Mouse (Mus musculus): ENCODE data around the gene Sbk2.

DNA sequence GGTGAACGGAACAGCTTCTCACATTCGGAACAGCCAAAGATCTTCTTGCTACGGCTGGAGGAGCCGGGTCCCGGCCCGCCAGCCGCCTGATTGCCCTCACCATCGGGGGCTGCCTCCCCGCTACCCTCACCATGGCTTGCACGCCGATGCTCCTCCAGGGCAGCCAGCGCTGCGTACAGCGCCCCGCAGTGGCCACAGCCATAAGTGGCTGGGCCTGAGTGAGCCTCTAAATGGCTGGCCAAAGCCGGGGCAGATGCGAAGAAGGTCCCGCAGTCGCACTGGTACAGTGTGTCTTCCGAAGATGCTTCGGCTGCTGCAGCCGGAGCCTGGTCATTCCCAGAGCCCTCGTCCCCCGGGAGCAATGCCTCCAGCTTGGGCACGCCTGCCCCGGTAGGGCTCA lies 44.0 kb upstream of the Sbk2 start:
- no peak for TF ChIP-seq CTCF (IDR thresholded peaks at IDR 0.05; ENCODE audit: control insufficient read depth, insufficient read depth, insufficient read length)
- no peak for TF ChIP-seq MAX (IDR thresholded peaks at IDR 0.05)
- TF ChIP-seq MYOD1 (IDR thresholded peaks at IDR 0.05; ENCODE audit: control insufficient read depth, insufficient read length, low read depth) = no peak
- TF ChIP-seq MYOG (IDR thresholded peaks at IDR 0.05; ENCODE audit: control insufficient read depth, extremely low read depth, insufficient read length) = no peak
- no peak for TF ChIP-seq USF1 (IDR thresholded peaks at IDR 0.05; ENCODE audit: low read depth)
- no peak for TF ChIP-seq FOSL1 (IDR thresholded peaks at IDR 0.05; ENCODE audit: insufficient read depth, low read length, poor library complexity, severe bottlenecking)
